Mouse (Mus musculus): ENCODE results near the gene 1700020L24Rik.

GRCm38 (mm10) chr11:83465976-83466375 is 28.5 kb downstream of the 1700020L24Rik start:
- no peak for TF ChIP-seq CTCF (IDR thresholded peaks at IDR 0.05; ENCODE audit: control insufficient read depth, insufficient read depth, low read length)
- no peak for TF ChIP-seq POLR2A (IDR thresholded peaks at IDR 0.05; ENCODE audit: borderline replicate concordance, control insufficient read depth, low read depth, low read length)
